Mouse (Mus musculus): ENCODE measurements at regions not wholly inside any gene's neighbourhood (a gene's known extent, or its start where the extent isn't known, plus 50 kb on each side); places are given as distances from the start of the nearest gene placed in this dataset.

DNA sequence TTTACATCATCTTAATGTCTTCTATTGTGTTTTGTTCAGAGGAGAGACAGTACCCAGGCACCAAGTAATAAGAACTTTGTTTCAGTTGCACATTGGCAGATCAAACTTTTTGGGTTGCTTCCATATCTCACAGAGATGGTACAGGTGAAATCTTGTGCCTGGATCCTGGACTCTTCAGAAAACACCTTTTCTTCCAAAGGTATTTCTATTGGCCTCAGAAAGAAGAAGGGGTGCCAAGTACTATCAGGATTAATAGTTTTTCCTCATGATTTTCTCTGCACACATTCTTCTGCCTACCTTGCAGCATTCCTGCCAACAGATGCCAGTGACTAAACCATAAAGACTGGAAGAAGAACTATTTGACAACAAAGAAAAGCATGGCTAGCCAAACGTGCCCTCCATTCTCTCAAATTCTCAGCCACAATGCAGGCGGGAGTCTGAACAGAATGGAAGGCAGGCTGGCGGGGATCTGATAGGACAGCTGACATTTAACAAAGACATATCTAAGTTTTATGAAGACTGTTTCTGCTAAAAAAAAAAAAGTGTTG lies 137.6 kb upstream of the Avpr1a start:
- no peak for TF ChIP-seq CTCF (IDR thresholded peaks at IDR 0.05; ENCODE audit: low read depth)
- no peak for TF ChIP-seq EP300 (IDR thresholded peaks at IDR 0.05; ENCODE audit: low read depth)
- 74% methylated on average over 3 of the region's 3 CpGs for WGBS (ENCODE audit: insufficient replicate concordance)
- DNase-seq = no peak
- Histone ChIP-seq H3K27ac (ENCODE audit: low read depth) (no peak overlapping the region), H3K9ac (replicated peaks) (no peak overlapping the region), H3K4me2 (ENCODE audit: low read depth, low read length) (no peak overlapping the region), H3K27me3 (ENCODE audit: insufficient read depth, low read length) (no peaks in the 10 kb centered on the region), H3K4me1 (ENCODE audit: insufficient read depth) (peaks cover 3% of the 10 kb centered on the region; the same call in 1 of the 2 replicates), H3K36me3 (replicated peaks; ENCODE audit: insufficient read depth, low read length) (no peaks in the 10 kb centered on the region), H3K4me3 (ENCODE audit: low read depth, low read length) (no peak overlapping the region), H3K9me3 (ENCODE audit: low read length) (no peaks in the 10 kb centered on the region)
- ATAC-seq = no peak

- 72% methylated on average over 3 of the region's 3 CpGs for WGBS (ENCODE audit: insufficient replicate concordance)
- Histone ChIP-seq H3K4me2 (ENCODE audit: low read depth, low read length) (no peak overlapping the region), H3K27me3 (ENCODE audit: insufficient read depth, low read length) (no peaks in the 10 kb centered on the region), H3K9ac (replicated peaks) (no peak overlapping the region), H3K36me3 (replicated peaks; ENCODE audit: insufficient read depth, low read length) (no peaks in the 10 kb centered on the region), H3K27ac (ENCODE audit: low read depth) (no peak overlapping the region), H3K9me3 (ENCODE audit: low read length) (no peaks in the 10 kb centered on the region), H3K4me3 (ENCODE audit: low read depth, low read length) (no peak overlapping the region), H3K4me1 (ENCODE audit: insufficient read depth) (no peaks in the 10 kb centered on the region; the same call in 1 of the 2 replicates)
- no peak for ATAC-seq
- no peak for DNase-seq
- no peak for TF ChIP-seq EP300 (IDR thresholded peaks at IDR 0.05; ENCODE audit: low read depth)
- no peak for TF ChIP-seq CTCF (IDR thresholded peaks at IDR 0.05; ENCODE audit: low read depth)
Measured at GRCm38 (mm10) chr10:122308691-122309090, 139.6 kb upstream of the Avpr1a start.

GRCm38 (mm10) chr10:122302259-122302658 lies 146.0 kb upstream of the Avpr1a start:
- 62% methylated on average over 6 of the region's 6 CpGs for WGBS (ENCODE audit: insufficient replicate concordance)

DNA sequence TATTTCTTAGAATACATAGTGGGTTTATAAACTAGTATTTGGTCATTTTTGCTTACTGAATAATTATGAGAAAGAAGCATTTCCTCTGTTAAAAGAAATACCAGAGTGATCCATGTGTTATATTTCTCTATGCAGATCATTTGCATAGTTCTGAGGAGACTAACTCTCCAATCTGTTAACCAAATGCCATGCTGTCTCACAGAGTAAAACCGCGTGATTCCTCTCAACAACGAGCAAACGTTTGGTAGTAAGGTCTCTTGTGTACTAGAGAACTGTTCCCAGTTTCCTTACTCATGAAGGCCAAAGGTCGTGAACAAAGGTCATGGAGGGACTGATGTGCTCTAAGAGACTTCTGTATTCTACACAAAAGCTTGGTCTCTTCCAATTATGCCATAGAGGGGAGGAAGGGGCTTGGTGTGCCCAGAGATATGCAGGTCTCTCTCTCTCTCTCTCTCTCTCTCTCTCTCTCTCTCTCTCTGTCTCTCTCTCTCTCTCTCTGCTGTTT lies 152.3 kb upstream of the Avpr1a start:
- no peak for DNase-seq
- no peak for TF ChIP-seq EP300 (IDR thresholded peaks at IDR 0.05; ENCODE audit: low read depth)
- TF ChIP-seq CTCF (IDR thresholded peaks at IDR 0.05; ENCODE audit: low read depth) = no peak
- no peak overlapping the region for H3K9ac ChIP-seq (replicated peaks)
- WGBS (ENCODE audit: insufficient replicate concordance) = 57% methylated on average over 5 of the region's 5 CpGs
- H3K27me3 ChIP-seq (ENCODE audit: insufficient read depth, low read length) = no peaks in the 10 kb centered on the region
- H3K9me3 ChIP-seq (ENCODE audit: low read length) = no peaks in the 10 kb centered on the region
- no peak overlapping the region for H3K4me3 ChIP-seq (ENCODE audit: low read depth, low read length)
- H3K36me3 ChIP-seq (replicated peaks; ENCODE audit: insufficient read depth, low read length) = no peaks in the 10 kb centered on the region
- H3K4me2 ChIP-seq (ENCODE audit: low read depth, low read length) = no peak overlapping the region
- no peak overlapping the region for H3K27ac ChIP-seq (ENCODE audit: low read depth)
- ATAC-seq = no peak
- H3K4me1 ChIP-seq (ENCODE audit: insufficient read depth) = no peaks in the 10 kb centered on the region

More at GRCm38 (mm10) chr10:122302259-122302658, 146.0 kb upstream of the Avpr1a start:
- Histone ChIP-seq H3K4me3 (ENCODE audit: low read depth, low read length) (no peak overlapping the region), H3K27ac (ENCODE audit: low read depth) (no peak overlapping the region), H3K36me3 (replicated peaks; ENCODE audit: insufficient read depth, low read length) (no peaks in the 10 kb centered on the region), H3K4me1 (ENCODE audit: insufficient read depth) (no peaks in the 10 kb centered on the region), H3K4me2 (ENCODE audit: low read depth, low read length) (no peak overlapping the region), H3K9me3 (ENCODE audit: low read length) (no peaks in the 10 kb centered on the region), H3K27me3 (ENCODE audit: insufficient read depth, low read length) (no peaks in the 10 kb centered on the region), H3K9ac (replicated peaks) (no peak overlapping the region)
- no peak for TF ChIP-seq CTCF (IDR thresholded peaks at IDR 0.05; ENCODE audit: low read depth)
- no peak for TF ChIP-seq EP300 (IDR thresholded peaks at IDR 0.05; ENCODE audit: low read depth)
- no peak for DNase-seq
- ATAC-seq = no peak

DNA sequence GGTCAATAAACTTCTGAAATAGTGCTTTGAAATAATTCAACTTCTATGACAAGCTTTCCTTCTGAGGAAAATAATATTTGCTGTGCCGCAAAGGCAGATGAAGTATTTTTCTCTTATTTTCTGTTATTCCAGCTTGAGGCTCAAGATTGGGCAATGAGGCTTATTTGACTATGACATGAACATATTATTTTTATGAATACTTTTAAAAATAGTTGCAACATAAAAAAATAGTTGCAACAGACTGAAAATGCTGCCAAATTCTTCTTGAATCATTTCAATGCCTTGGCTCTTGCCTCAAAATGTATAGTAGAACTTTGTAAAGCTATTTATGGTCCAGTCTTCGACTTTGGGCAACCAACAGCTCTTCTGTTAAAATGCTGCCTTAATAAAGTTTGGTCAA lies 156.7 kb upstream of the Avpr1a start:
- DNase-seq (no peak), ATAC-seq (no peak)
- no peak overlapping the region for H3K4me2 ChIP-seq (ENCODE audit: low read depth, low read length)
- no peaks in the 10 kb centered on the region for H3K4me1 ChIP-seq (ENCODE audit: insufficient read depth)
- no peak overlapping the region for H3K9ac ChIP-seq (replicated peaks)
- no peaks in the 10 kb centered on the region for H3K27me3 ChIP-seq (ENCODE audit: insufficient read depth, low read length)
- TF ChIP-seq CTCF (IDR thresholded peaks at IDR 0.05; ENCODE audit: low read depth) (no peak), EP300 (IDR thresholded peaks at IDR 0.05; ENCODE audit: low read depth) (no peak)
- H3K36me3 ChIP-seq (replicated peaks; ENCODE audit: insufficient read depth, low read length) = no peaks in the 10 kb centered on the region
- H3K4me3 ChIP-seq (ENCODE audit: low read depth, low read length) = no peak overlapping the region
- no peaks in the 10 kb centered on the region for H3K9me3 ChIP-seq (ENCODE audit: low read length)
- 79% methylated on average over 2 of the region's 2 CpGs for WGBS (ENCODE audit: insufficient replicate concordance)
- H3K27ac ChIP-seq (ENCODE audit: low read depth) = no peak overlapping the region

DNA sequence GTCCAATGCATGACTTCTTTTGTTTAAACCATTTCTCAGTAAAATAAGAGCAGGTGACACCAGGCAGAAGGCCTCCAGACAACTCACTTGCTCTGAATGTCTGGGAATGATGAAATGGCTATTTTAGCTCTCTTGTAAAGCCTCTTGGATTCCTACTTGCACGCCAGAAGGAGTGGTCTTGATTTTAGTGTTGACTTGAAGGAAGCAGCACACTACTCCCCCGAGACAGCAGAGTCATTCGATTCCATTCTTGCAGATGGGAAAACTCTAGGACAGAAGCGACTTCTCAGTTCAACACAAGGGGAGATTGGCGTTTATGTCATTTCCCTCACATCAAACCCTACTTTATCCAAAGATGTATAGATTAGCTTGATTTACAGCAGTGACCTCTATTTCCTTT lies 157.2 kb upstream of the Avpr1a start:
- Histone ChIP-seq H3K4me3 (ENCODE audit: low read depth, low read length) (no peak overlapping the region), H3K27ac (ENCODE audit: low read depth) (no peak overlapping the region), H3K4me2 (ENCODE audit: low read depth, low read length) (no peak overlapping the region), H3K27me3 (ENCODE audit: insufficient read depth, low read length) (no peaks in the 10 kb centered on the region), H3K9ac (replicated peaks) (no peak overlapping the region), H3K4me1 (ENCODE audit: insufficient read depth) (no peaks in the 10 kb centered on the region), H3K9me3 (ENCODE audit: low read length) (no peaks in the 10 kb centered on the region), H3K36me3 (replicated peaks; ENCODE audit: insufficient read depth, low read length) (no peaks in the 10 kb centered on the region)
- WGBS (ENCODE audit: insufficient replicate concordance) = 80% methylated on average over 5 of the region's 5 CpGs
- no peak for DNase-seq
- TF ChIP-seq EP300 (IDR thresholded peaks at IDR 0.05; ENCODE audit: low read depth) = no peak
- TF ChIP-seq CTCF (IDR thresholded peaks at IDR 0.05; ENCODE audit: low read depth) = no peak
- no peak for ATAC-seq

All from liver, postnatal 0 days (tissue).